Mouse (Mus musculus) midbrain, embryonic 11.5 days (tissue): Measurements from ENCODE around the gene Tspyl3. TPM values are rescaled to one million over a fixed set of nuclear protein-coding genes. Genes with fewer than 3 reads are reported as not detected.
A peak's percentile ranks its signal among the peaks of the same experiment; 100 is the strongest.

ENCODE experiments used
- ATAC-seq: fragments of 200-750 bp; cut with Nextera tagmentation; 2 replicates; pipeline ENCODE4 v1.8.0; 2017; ENCODE audit warnings: moderate TSS enrichment, moderate library complexity; ENCODE audit not compliant: low FRiP score
- DNase-seq: peaks from one replicate; pipeline ENCODE4 v3.0.0; 2015; ENCODE audit warnings: low spot score; ENCODE audit errors: missing footprints
- H3K27ac ChIP-seq: fragments of 300-500 bp; sonication (generic); 2 replicates; pipeline ENCODE4 v1.5.1; 2014; ENCODE audit warnings: low read depth, low read length
- H3K27me3 ChIP-seq: fragments of 300-500 bp; sonication (generic); 2 replicates; pipeline ENCODE4 v1.6.1; 2014; ENCODE audit warnings: mild to moderate bottlenecking, low read length, moderate library complexity, mixed read lengths; ENCODE audit not compliant: control insufficient read depth, insufficient read depth
- H3K36me3 ChIP-seq: fragments of 300-500 bp; sonication (generic); 2 replicates; pipeline ENCODE4 v1.6.1; 2014; ENCODE audit warnings: mild to moderate bottlenecking, low read length, moderate library complexity, mixed read lengths; ENCODE audit not compliant: control insufficient read depth, insufficient read depth
- H3K4me1 ChIP-seq: fragments of 300-500 bp; sonication (generic); 2 replicates; pipeline ENCODE4 v1.6.1; 2014; ENCODE audit warnings: low read length; ENCODE audit not compliant: control insufficient read depth, insufficient read depth
- H3K4me2 ChIP-seq: fragments of 300-500 bp; sonication (generic); 2 replicates; pipeline ENCODE4 v1.6.1; 2014; ENCODE audit warnings: mild to moderate bottlenecking, moderate library complexity
- H3K4me3 ChIP-seq: fragments of 300-500 bp; sonication (generic); 2 replicates; pipeline ENCODE4 v1.5.1; 2014; ENCODE audit warnings: low read depth, low read length
- H3K9ac ChIP-seq: fragments of 300-500 bp; sonication (generic); 2 replicates; pipeline ENCODE4 v1.6.1; 2014; ENCODE audit warnings: low read length
- H3K9me3 ChIP-seq: fragments of 300-500 bp; sonication (generic); 2 replicates; pipeline ENCODE4 v1.6.1; 2016; ENCODE audit warnings: low read length; ENCODE audit not compliant: control insufficient read depth
- WGBS: fragments of 180-500 bp; shearing (Covaris S2); extraction: QIAGEN DNeasy Blood & Tissue Kit; methylation state at CpG from one replicate; pipeline ENCODE4 v1.1.7; 2014; 5-methylcytosine and 5-hydroxymethylcytosine counted together
- polyA plus RNA-seq: library from polyadenylated mRNA; unstranded; fragments of >200 nt; fragmentation: Nextera tagmentation; extraction: Ambion mirVana; gene quantifications from 2 replicates; pipeline ENCODE4 v1.2.1, GENCODE M21; 2014

The Tspyl3 gene
- polyA plus RNA-seq, 1 experiment from 2014 or later, result 6.2 TPM

GRCm38 (mm10) chr2:153256604-153257003 is 31.4 kb upstream of the Tspyl3 start:
- no peaks in the 10 kb centered on the region for H3K4me1 ChIP-seq
- peaks cover 3% of the 10 kb centered on the region; the same call in 1 of the 2 replicates for H3K36me3 ChIP-seq
- 80% methylated on average over 2 of the region's 2 CpGs for WGBS
- H3K4me2 ChIP-seq, result no peak overlapping the region
- H3K27ac ChIP-seq, result no peak overlapping the region
- H3K27me3 ChIP-seq, result no peaks in the 10 kb centered on the region
- no peak overlapping the region for H3K9ac ChIP-seq
- no peak for DNase-seq
- no peaks in the 10 kb centered on the region for H3K9me3 ChIP-seq
- no peak overlapping the region for H3K4me3 ChIP-seq
- no peak for ATAC-seq

DNA sequence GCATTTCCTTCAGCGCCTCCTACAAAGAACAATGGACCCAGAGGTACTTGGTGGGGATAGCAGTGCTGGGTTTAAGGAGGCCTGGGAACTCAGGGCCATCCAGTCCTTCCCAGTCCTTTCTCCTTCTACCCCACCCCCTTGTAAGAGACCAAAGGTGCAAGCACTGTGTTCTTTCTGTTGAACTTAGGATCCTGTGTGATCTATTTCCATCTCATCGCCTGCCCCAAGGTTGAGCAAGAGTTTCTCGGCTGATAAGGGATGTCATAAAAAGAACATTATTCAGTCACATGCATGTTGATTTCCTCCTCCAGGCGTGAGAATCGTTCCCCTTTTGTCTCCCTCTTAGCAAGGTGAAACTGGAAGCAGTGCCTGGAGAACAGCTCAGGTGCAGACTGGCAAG is 24.5 kb upstream of the Tspyl3 start:
- H3K4me2 ChIP-seq, result no peak overlapping the region
- DNase-seq, result no peak
- 95% methylated on average over 5 of the region's 5 CpGs for WGBS

DNA sequence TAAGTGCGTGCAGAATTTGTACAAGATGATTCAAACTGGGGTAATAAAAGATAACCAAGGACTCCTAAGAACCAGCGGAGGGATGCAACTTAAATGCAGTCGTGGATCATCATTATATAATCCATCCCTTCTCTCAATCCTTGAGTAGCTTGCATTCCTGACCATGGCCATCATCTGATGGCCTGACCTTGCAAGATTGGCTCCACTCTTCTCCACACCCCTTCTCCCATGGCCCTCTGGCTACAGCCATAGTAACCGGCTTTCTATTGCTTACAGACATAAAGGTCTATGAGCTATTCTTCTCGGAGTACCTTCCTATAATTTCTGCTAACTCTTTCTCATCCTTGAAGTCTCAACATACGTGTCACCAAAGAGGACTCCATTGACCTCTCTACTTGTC is 16.9 kb upstream of the Tspyl3 start:
- DNase-seq, result peak; percentile 86
- Histone ChIP-seq H3K4me2 (peak overlapping the region; percentile 95), H3K9ac (peak overlapping the region; percentile 99), H3K27me3 (no peaks in the 10 kb centered on the region), H3K9me3 (no peaks in the 10 kb centered on the region), H3K4me3 (peak overlapping the region; percentile 98), H3K27ac (no peak overlapping the region), H3K4me1 (peaks cover 22% of the 10 kb centered on the region), H3K36me3 (peaks cover 4% of the 10 kb centered on the region; the same call in 1 of the 2 replicates)
- WGBS, result 73% methylated on average over 6 of the region's 6 CpGs
- ATAC-seq, result no peak

More for the DNA sequence above, 24.5 kb upstream of the Tspyl3 start:
- Histone ChIP-seq H3K9ac (no peak overlapping the region), H3K9me3 (no peaks in the 10 kb centered on the region), H3K27ac (no peak overlapping the region), H3K36me3 (peaks cover 9% of the 10 kb centered on the region; the same call in 1 of the 2 replicates), H3K4me3 (no peak overlapping the region), H3K4me1 (no peaks in the 10 kb centered on the region), H3K27me3 (no peaks in the 10 kb centered on the region)
- ATAC-seq, result no peak

- H3K36me3 ChIP-seq, result peaks cover 6% of the 10 kb centered on the region
- DNase-seq (peak; percentile 98), ATAC-seq (peak; percentile 99)
- H3K4me3 ChIP-seq, result peak within 1 kb of the TSS; percentile 98
- H3K9me3 ChIP-seq, result no peaks in the 10 kb centered on the region
- H3K4me1 ChIP-seq, result peaks cover 22% of the 10 kb centered on the region
- H3K4me2 ChIP-seq, result peak within 1 kb of the TSS; percentile 95
- H3K27me3 ChIP-seq, result no peaks in the 10 kb centered on the region
- peak within 1 kb of the TSS; percentile 78 for H3K27ac ChIP-seq
- WGBS, result under 1% methylated on average over 57 of the region's 72 CpGs
- H3K9ac ChIP-seq, result peak within 1 kb of the TSS; percentile 99
These were observed 16.2 kb upstream of the Tspyl3 start, which contains the start of the genes Plagl2 and Pofut1 for GRCm38 (mm10) chr2:153241250-153242014. TSS of gene Plagl2 (minus strand) at chr2:153241426. TSS of gene Pofut1 (plus strand) at chr2:153241533.

GRCm38 (mm10) chr2:153240701-153241235 is 15.5 kb upstream of the Tspyl3 start:
- peak; percentile 94 for DNase-seq

DNA sequence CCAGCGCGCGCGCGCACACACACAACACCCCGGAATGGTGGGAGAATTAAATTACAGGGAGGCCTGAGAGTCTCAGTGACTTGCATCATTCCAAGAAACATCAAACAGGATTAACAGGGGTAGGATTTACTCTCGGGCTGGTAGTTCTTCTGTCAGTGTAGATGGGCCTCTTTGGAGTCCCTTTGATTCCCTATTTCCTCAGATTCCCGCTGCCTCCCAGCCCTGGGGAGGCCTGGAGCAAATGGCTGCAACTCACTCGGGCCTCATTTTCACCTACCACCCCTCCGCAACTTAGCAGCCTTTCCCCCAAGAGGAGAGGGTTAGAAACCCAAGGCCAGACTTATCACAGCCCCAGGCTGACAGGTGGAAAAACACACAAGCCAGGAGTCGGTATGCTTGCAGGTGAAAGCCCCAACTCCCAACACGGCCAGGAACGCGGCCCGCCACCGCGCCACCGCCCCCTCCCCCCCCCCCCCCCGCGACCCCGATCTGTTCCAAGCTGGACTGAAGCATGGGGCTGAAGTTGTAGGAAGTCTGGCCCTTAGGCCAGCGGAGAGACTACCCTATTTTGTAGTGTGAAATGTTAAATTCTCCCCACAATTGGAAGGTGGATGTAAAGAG is 14.7 kb upstream of the Tspyl3 start:
- H3K36me3 ChIP-seq, result peaks cover 11% of the 10 kb centered on the region
- peak; percentile 91 for DNase-seq
- no peak for ATAC-seq
- H3K27me3 ChIP-seq, result no peaks in the 10 kb centered on the region
- H3K9ac ChIP-seq, result peak overlapping the region; percentile 99
- peak overlapping the region; percentile 95 for H3K4me2 ChIP-seq
- 1% methylated on average over 19 of the region's 22 CpGs for WGBS
- no peaks in the 10 kb centered on the region for H3K9me3 ChIP-seq
- H3K4me1 ChIP-seq, result peaks cover 22% of the 10 kb centered on the region
- H3K27ac ChIP-seq, result peak overlapping the region; percentile 78; the same call in 1 of the 2 replicates
- H3K4me3 ChIP-seq, result peak overlapping the region; percentile 98

More at GRCm38 (mm10) chr2:153240701-153241235, 15.5 kb upstream of the Tspyl3 start:
- Histone ChIP-seq H3K4me2 (peak overlapping the region; percentile 95), H3K4me1 (peaks cover 22% of the 10 kb centered on the region), H3K9ac (peak overlapping the region; percentile 99), H3K36me3 (peaks cover 9% of the 10 kb centered on the region), H3K27me3 (no peaks in the 10 kb centered on the region), H3K4me3 (peak overlapping the region; percentile 98), H3K9me3 (no peaks in the 10 kb centered on the region), H3K27ac (peak overlapping the region; percentile 78)
- under 1% methylated on average over 33 of the region's 33 CpGs for WGBS
- ATAC-seq, result no peak; the same call in 1 of the 2 replicates

DNA sequence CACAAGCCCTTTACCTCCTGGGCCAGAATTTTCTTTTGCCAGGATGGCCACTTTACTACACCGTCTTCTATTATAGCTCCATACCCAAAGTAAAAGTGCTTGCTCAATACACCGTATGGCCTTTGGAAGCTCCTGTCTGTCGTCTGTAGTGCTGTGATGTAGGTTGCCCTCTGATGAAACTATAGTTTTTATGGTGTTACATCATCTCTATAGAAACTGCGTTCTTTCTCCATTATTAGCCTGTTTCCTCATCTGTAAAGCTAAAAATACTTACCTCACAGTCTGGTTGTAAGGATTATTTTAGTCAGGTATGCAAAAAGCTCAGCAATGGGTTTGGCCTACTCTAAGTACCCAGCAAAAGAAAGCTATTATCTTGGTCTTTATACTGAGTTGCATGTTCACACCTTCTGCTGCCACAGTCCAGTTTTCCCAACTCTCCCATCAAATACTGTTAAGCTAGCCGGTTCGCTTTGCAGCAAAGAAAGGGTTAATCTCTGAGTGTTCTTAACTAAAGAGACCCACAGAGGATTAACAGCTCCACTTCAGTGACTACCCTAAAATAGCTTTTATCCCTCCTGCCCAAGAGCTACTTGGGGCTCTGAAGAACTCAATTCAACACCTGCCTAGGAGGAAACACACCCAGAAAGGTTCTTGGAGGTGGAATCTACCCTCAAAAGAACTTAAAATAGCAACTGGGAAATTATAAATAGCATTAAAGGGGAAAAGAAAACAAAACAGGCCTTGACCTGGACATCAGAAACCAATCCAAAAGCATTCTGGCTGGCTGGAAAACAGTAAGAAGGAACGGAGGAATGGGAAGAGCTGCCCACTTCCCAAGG is 14.0 kb upstream of the Tspyl3 start:
- 41% methylated on average over 7 of the region's 7 CpGs for WGBS
- H3K9ac ChIP-seq, result peak overlapping the region; percentile 99
- H3K27me3 ChIP-seq, result no peaks in the 10 kb centered on the region
- H3K4me2 ChIP-seq, result peak overlapping the region; percentile 95
- H3K4me1 ChIP-seq, result peaks cover 22% of the 10 kb centered on the region
- DNase-seq (peak; percentile 85), ATAC-seq (no peak)
- H3K27ac ChIP-seq, result no peak overlapping the region; the same call in 1 of the 2 replicates
- H3K36me3 ChIP-seq, result peaks cover 10% of the 10 kb centered on the region
- H3K4me3 ChIP-seq, result peak overlapping the region; percentile 98
- H3K9me3 ChIP-seq, result no peaks in the 10 kb centered on the region

DNA sequence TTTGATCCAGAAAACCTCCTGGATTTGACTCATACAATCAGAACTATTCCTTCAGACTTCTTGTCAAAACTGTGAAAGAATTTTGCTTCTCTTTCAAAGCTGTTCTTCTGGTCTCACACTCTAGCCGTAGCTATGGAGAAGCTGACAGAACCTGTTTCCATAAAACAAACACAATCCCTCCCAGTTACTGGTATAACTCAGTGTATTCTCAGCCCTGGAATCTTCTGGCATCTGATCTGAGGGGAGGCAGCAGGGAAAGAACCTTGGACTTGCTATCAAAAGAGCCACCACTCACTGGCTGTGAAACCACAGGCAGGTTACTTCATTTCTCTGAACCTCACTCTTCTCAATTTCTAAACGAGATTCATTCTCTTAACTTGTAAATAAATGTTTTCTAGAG is 13.2 kb upstream of the Tspyl3 start:
- WGBS, result 54% methylated on average over 2 of the region's 2 CpGs
- Histone ChIP-seq H3K27me3 (no peaks in the 10 kb centered on the region), H3K4me3 (no peak overlapping the region), H3K9me3 (no peaks in the 10 kb centered on the region), H3K4me1 (peaks cover 22% of the 10 kb centered on the region), H3K4me2 (no peak overlapping the region), H3K9ac (no peak overlapping the region), H3K27ac (no peak overlapping the region), H3K36me3 (peaks cover 10% of the 10 kb centered on the region; the same call in 1 of the 2 replicates)
- ATAC-seq (no peak), DNase-seq (no peak)
